Mouse (Mus musculus) C2C12 (cell line): ENCODE measurements around the gene Dhrs3. TPM values are rescaled to one million over a fixed set of nuclear protein-coding genes. Genes with fewer than 3 reads are reported as not detected.

Source experiments
- H3K27me3 ChIP-seq: one replicate; pipeline ENCODE4 v1.6.1; 2011; ENCODE audit not compliant: control insufficient read depth, insufficient read depth, insufficient read length
- H3K36me3 ChIP-seq: one replicate; pipeline ENCODE4 v1.6.1; 2011; ENCODE audit not compliant: control insufficient read depth, insufficient read depth
- H3K4me3 ChIP-seq: one replicate; pipeline ENCODE4 v1.5.1; 2011; ENCODE audit warnings: mild to moderate bottlenecking, control low read depth; ENCODE audit not compliant: poor library complexity, insufficient read depth, severe bottlenecking
- H3K79me2 ChIP-seq: one replicate; pipeline ENCODE4 v1.6.1; 2011; ENCODE audit not compliant: control insufficient read depth, insufficient read depth
- H3K79me3 ChIP-seq: one replicate; pipeline ENCODE4 v1.6.1; 2011; ENCODE audit warnings: low read depth, control low read depth
- H3ac ChIP-seq: one replicate; pipeline ENCODE3; 2011; ENCODE audit warnings: low read depth; ENCODE audit not compliant: control insufficient read depth, insufficient read length
- CEBPB ChIP-seq: IDR thresholded peaks from one replicate; pipeline ENCODE4 v1.6.1; 2011; ENCODE audit warnings: low read depth, mild to moderate bottlenecking, control low read depth, moderate library complexity
- CTCF ChIP-seq: IDR thresholded peaks from one replicate; pipeline ENCODE4 v1.5.1; 2011; ENCODE audit not compliant: control insufficient read depth, insufficient read depth, insufficient read length
- FOSL1 ChIP-seq: IDR thresholded peaks from one replicate; pipeline ENCODE4 v1.8.0; 2011; ENCODE audit warnings: mild to moderate bottlenecking, low read length; ENCODE audit not compliant: poor library complexity, insufficient read depth, severe bottlenecking
- MAX ChIP-seq: IDR thresholded peaks from one replicate; pipeline ENCODE4 v1.6.1; 2011; ENCODE audit warnings: mild to moderate bottlenecking, control low read depth
- MYOD1 ChIP-seq: IDR thresholded peaks from one replicate; pipeline ENCODE4 v1.6.1; 2011; ENCODE audit warnings: low read depth; ENCODE audit not compliant: control insufficient read depth, insufficient read length
- MYOG ChIP-seq: IDR thresholded peaks from one replicate; pipeline ENCODE4 v1.6.1; 2011; ENCODE audit not compliant: control insufficient read depth, insufficient read length; ENCODE audit errors: extremely low read depth
- USF1 ChIP-seq: IDR thresholded peaks from one replicate; pipeline ENCODE4 v1.6.1; 2011; ENCODE audit warnings: low read depth, mild to moderate bottlenecking, control low read depth, moderate library complexity
- polyA plus RNA-seq: library from polyadenylated mRNA; unstranded; fragments of >200 nt; fragmentation: generic; extraction: Trizol; gene quantifications from one replicate; pipeline ENCODE4 v1.2.1, GENCODE M21; 2012; ENCODE audit warnings: missing spikeins

Gene Dhrs3
- polyA plus RNA-seq, 1 experiment: 5.0 TPM

DNA sequence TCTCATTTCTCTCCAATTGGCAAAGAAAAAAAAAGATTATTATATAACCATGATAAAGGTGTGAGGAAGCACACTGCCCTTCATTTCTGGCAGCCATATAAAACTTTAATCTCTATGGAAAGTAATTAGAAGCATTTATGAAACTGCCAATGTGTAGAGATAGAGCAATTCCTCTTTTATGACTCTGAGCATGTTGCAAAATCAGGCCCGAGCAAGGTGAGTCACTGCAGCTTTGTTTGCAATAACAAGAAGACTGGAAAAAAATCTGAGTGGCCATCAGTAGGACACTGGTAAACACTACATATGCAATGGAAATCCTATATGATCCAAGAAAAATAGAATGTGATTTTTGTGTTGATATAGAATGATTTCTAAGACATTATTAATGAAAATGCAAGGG is 63.2 kb downstream of the Dhrs3 start:
- Histone ChIP-seq H3K4me3 (no peak overlapping the region), H3K27me3 (no peaks in the 10 kb centered on the region), H3ac (no peak overlapping the region), H3K79me2 (no peaks in the 10 kb centered on the region), H3K36me3 (no peaks in the 10 kb centered on the region), H3K79me3 (no peaks in the 10 kb centered on the region)
- TF ChIP-seq CTCF: no peak
- TF ChIP-seq CEBPB: peak; percentile 91

DNA sequence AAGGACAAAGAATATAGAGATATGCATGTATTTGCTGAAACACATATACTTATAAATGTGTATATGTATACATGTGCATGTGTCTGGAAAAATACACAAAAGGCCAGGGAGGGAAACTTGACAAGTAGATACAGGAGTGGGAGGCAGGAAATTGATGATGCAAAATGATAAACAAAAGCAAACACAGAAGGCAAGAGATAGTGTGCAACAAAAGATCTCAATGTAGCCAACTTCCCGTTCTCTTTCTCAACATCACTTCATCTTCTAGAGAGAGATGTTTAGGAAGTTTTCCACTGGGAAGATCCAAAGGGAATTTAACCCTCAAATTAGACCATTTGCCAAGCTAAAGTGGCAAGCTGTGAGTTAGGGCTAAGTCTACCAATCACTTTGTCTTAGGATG is 63.7 kb downstream of the Dhrs3 start:
- Histone ChIP-seq H3K79me3 (no peaks in the 10 kb centered on the region), H3K27me3 (no peaks in the 10 kb centered on the region), H3K36me3 (no peaks in the 10 kb centered on the region), H3K4me3 (no peak overlapping the region), H3K79me2 (no peaks in the 10 kb centered on the region), H3ac (no peak overlapping the region)
- no peak for TF ChIP-seq CEBPB
- TF ChIP-seq FOSL1: no peak
- no peak for TF ChIP-seq MYOG
- TF ChIP-seq MYOD1: no peak
- TF ChIP-seq CTCF: no peak
- no peak for TF ChIP-seq MAX
- TF ChIP-seq USF1: no peak

DNA sequence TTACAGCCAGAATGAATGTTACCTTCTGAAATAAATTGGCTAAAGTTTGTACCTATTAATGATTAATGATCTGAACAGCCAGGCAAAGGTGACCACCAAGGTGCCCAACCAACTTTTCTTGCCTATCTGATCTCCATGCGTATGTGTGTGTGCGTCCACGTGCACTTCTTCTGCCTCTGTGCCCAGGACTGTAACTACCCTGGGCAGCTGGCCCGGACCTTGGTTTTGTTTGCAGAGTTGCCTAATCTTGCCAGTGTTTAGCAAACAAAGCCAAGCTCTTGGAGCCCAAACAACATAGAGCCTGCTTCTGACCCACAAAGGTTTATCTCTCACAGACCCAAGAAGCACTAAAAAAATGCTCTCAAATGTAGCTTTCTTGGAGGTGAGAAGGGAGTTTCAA is 64.6 kb downstream of the Dhrs3 start:
- Histone ChIP-seq H3K4me3 (no peak overlapping the region), H3K36me3 (no peaks in the 10 kb centered on the region), H3K27me3 (no peaks in the 10 kb centered on the region), H3K79me3 (no peaks in the 10 kb centered on the region), H3ac (no peak overlapping the region), H3K79me2 (no peaks in the 10 kb centered on the region)
- TF ChIP-seq FOSL1: no peak
- no peak for TF ChIP-seq MYOG
- no peak for TF ChIP-seq USF1
- TF ChIP-seq CEBPB: peak; percentile 20

DNA sequence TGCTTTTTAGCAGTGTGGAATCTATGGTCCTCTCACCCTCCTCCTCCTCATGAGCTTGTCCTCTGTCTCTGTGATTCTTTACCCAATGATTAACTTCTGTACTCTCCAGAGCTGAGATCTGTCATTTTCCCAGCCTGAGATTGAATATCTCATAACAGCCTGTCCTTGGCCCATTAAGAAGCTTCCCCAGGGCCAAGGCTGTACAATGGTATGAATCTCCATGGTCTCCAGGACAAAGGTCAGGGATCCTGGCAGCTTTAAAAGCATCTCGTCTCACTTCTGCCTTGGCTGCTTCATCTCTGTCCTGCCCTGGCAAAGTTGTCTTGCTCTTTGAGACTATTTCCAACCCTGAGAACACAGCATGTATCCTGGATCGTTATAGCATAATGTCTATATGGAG is 65.1 kb downstream of the Dhrs3 start:
- H3K27me3 ChIP-seq: no peaks in the 10 kb centered on the region
- no peak overlapping the region for H3K4me3 ChIP-seq
- TF ChIP-seq MYOG (no peak), FOSL1 (no peak), CTCF (no peak), MAX (no peak), MYOD1 (no peak), USF1 (no peak), CEBPB (no peak)
- no peaks in the 10 kb centered on the region for H3K79me3 ChIP-seq
- H3K36me3 ChIP-seq: no peaks in the 10 kb centered on the region
- H3ac ChIP-seq: no peak overlapping the region
- no peaks in the 10 kb centered on the region for H3K79me2 ChIP-seq

- no peaks in the 10 kb centered on the region for H3K79me3 ChIP-seq
- TF ChIP-seq USF1 (no peak), MAX (no peak), FOSL1 (no peak), MYOG (no peak), CEBPB (no peak), MYOD1 (no peak), CTCF (no peak)
- no peaks in the 10 kb centered on the region for H3K27me3 ChIP-seq
- H3ac ChIP-seq: no peak overlapping the region
- no peaks in the 10 kb centered on the region for H3K79me2 ChIP-seq
- H3K36me3 ChIP-seq: no peaks in the 10 kb centered on the region
- H3K4me3 ChIP-seq: no peak overlapping the region
Measured at GRCm38 (mm10) chr4:144960188-144960904, 67.7 kb downstream of the Dhrs3 start.

GRCm38 (mm10) chr4:144961232-144961631 is 68.6 kb downstream of the Dhrs3 start:
- H3K4me3 ChIP-seq: no peak overlapping the region

More at GRCm38 (mm10) chr4:144961232-144961631, 68.6 kb downstream of the Dhrs3 start:
- no peaks in the 10 kb centered on the region for H3K79me3 ChIP-seq
- H3ac ChIP-seq: no peak overlapping the region
- no peaks in the 10 kb centered on the region for H3K79me2 ChIP-seq
- H3K27me3 ChIP-seq: no peaks in the 10 kb centered on the region
- no peaks in the 10 kb centered on the region for H3K36me3 ChIP-seq
- TF ChIP-seq CEBPB (no peak), MYOG (no peak), MAX (no peak), USF1 (no peak), FOSL1 (no peak), MYOD1 (no peak), CTCF (no peak)
